Mouse (Mus musculus): ENCODE measurements around the gene Nprl3. TPM values are rescaled to one million over a fixed set of nuclear protein-coding genes. Genes with fewer than 3 reads are reported as not detected.

The Nprl3 gene
- polyA plus RNA-seq, 1 experiment from 2014 or later = 28.1 TPM

- DNase-seq (ENCODE audit: low spot score) = no peak
- no peak overlapping the region for H3K9ac ChIP-seq (ENCODE audit: low read length)
- H3K27ac ChIP-seq (ENCODE audit: low read depth, low read length) = no peak overlapping the region
- 95% methylated on average over 10 of the region's 10 CpGs for WGBS
- H3K4me1 ChIP-seq (ENCODE audit: control insufficient read depth, insufficient read depth, low read length) = no peaks in the 10 kb centered on the region
- H3K4me3 ChIP-seq (ENCODE audit: low read depth, low read length) = no peak overlapping the region
- H3K9me3 ChIP-seq (replicated peaks; ENCODE audit: control insufficient read depth, low read length) = no peaks in the 10 kb centered on the region
- H3K27me3 ChIP-seq (replicated peaks; ENCODE audit: control insufficient read depth, insufficient read depth, low read length) = no peaks in the 10 kb centered on the region
- no peaks in the 10 kb centered on the region for H3K36me3 ChIP-seq (ENCODE audit: control insufficient read depth, insufficient read depth, low read length)
- ATAC-seq = no peak
- H3K4me2 ChIP-seq (ENCODE audit: low read length) = no peak overlapping the region
Measured at GRCm38 (mm10) chr11:32193156-32193555, 74.4 kb downstream of the Nprl3 start.

GRCm38 (mm10) chr11:32190603-32191110 lies 76.8 kb downstream of the Nprl3 start:
- H3K27ac ChIP-seq (ENCODE audit: low read depth, low read length) = no peak overlapping the region
- H3K27me3 ChIP-seq (replicated peaks; ENCODE audit: control insufficient read depth, insufficient read depth, low read length) = no peaks in the 10 kb centered on the region
- no peak for ATAC-seq
- H3K4me2 ChIP-seq (ENCODE audit: low read length) = no peak overlapping the region
- H3K9ac ChIP-seq (ENCODE audit: low read length) = no peak overlapping the region
- H3K4me3 ChIP-seq (ENCODE audit: low read depth, low read length) = no peak overlapping the region
- 78% methylated on average over 13 of the region's 13 CpGs for WGBS
- H3K36me3 ChIP-seq (ENCODE audit: control insufficient read depth, insufficient read depth, low read length) = no peaks in the 10 kb centered on the region
- DNase-seq (ENCODE audit: low spot score) = no peak
- no peaks in the 10 kb centered on the region for H3K9me3 ChIP-seq (replicated peaks; ENCODE audit: control insufficient read depth, low read length)
- H3K4me1 ChIP-seq (ENCODE audit: control insufficient read depth, insufficient read depth, low read length) = no peaks in the 10 kb centered on the region

GRCm38 (mm10) chr11:32190119-32190518 lies 77.4 kb downstream of the Nprl3 start:
- Histone ChIP-seq H3K4me1 (ENCODE audit: control insufficient read depth, insufficient read depth, low read length) (no peaks in the 10 kb centered on the region), H3K27me3 (replicated peaks; ENCODE audit: control insufficient read depth, insufficient read depth, low read length) (no peaks in the 10 kb centered on the region), H3K9me3 (replicated peaks; ENCODE audit: control insufficient read depth, low read length) (no peaks in the 10 kb centered on the region), H3K4me3 (ENCODE audit: low read depth, low read length) (no peak overlapping the region), H3K36me3 (ENCODE audit: control insufficient read depth, insufficient read depth, low read length) (no peaks in the 10 kb centered on the region), H3K9ac (ENCODE audit: low read length) (no peak overlapping the region), H3K4me2 (ENCODE audit: low read length) (no peak overlapping the region), H3K27ac (ENCODE audit: low read depth, low read length) (no peak overlapping the region)
- ATAC-seq (no peak), DNase-seq (ENCODE audit: low spot score) (no peak)
- 76% methylated on average over 9 of the region's 9 CpGs for WGBS

GRCm38 (mm10) chr11:32189434-32189833 lies 78.1 kb downstream of the Nprl3 start:
- 69% methylated on average over 5 of the region's 5 CpGs for WGBS
- H3K9me3 ChIP-seq (replicated peaks; ENCODE audit: control insufficient read depth, low read length) = no peaks in the 10 kb centered on the region

GRCm38 (mm10) chr11:32188881-32189280 lies 78.6 kb downstream of the Nprl3 start:
- Histone ChIP-seq H3K27ac (ENCODE audit: low read depth, low read length) (no peak overlapping the region), H3K4me3 (ENCODE audit: low read depth, low read length) (no peak overlapping the region), H3K9me3 (replicated peaks; ENCODE audit: control insufficient read depth, low read length) (no peaks in the 10 kb centered on the region), H3K4me1 (ENCODE audit: control insufficient read depth, insufficient read depth, low read length) (no peaks in the 10 kb centered on the region), H3K36me3 (ENCODE audit: control insufficient read depth, insufficient read depth, low read length) (no peaks in the 10 kb centered on the region), H3K4me2 (ENCODE audit: low read length) (no peak overlapping the region), H3K27me3 (replicated peaks; ENCODE audit: control insufficient read depth, insufficient read depth, low read length) (no peaks in the 10 kb centered on the region), H3K9ac (ENCODE audit: low read length) (no peak overlapping the region)
- ATAC-seq = no peak
- no peak for DNase-seq (ENCODE audit: low spot score)
- 79% methylated on average over 12 of the region's 12 CpGs for WGBS

More at GRCm38 (mm10) chr11:32189434-32189833, 78.1 kb downstream of the Nprl3 start:
- no peak overlapping the region for H3K4me2 ChIP-seq (ENCODE audit: low read length)
- no peak overlapping the region for H3K27ac ChIP-seq (ENCODE audit: low read depth, low read length)
- ATAC-seq = no peak
- no peak overlapping the region for H3K9ac ChIP-seq (ENCODE audit: low read length)
- H3K4me3 ChIP-seq (ENCODE audit: low read depth, low read length) = no peak overlapping the region
- H3K4me1 ChIP-seq (ENCODE audit: control insufficient read depth, insufficient read depth, low read length) = no peaks in the 10 kb centered on the region
- H3K27me3 ChIP-seq (replicated peaks; ENCODE audit: control insufficient read depth, insufficient read depth, low read length) = no peaks in the 10 kb centered on the region
- DNase-seq (ENCODE audit: low spot score) = no peak
- no peaks in the 10 kb centered on the region for H3K36me3 ChIP-seq (ENCODE audit: control insufficient read depth, insufficient read depth, low read length)

- WGBS = 87% methylated on average over 4 of the region's 4 CpGs
- no peaks in the 10 kb centered on the region for H3K36me3 ChIP-seq (ENCODE audit: control insufficient read depth, insufficient read depth, low read length)
- H3K27me3 ChIP-seq (replicated peaks; ENCODE audit: control insufficient read depth, insufficient read depth, low read length) = no peaks in the 10 kb centered on the region
- H3K9ac ChIP-seq (ENCODE audit: low read length) = no peak overlapping the region
- no peaks in the 10 kb centered on the region for H3K9me3 ChIP-seq (replicated peaks; ENCODE audit: control insufficient read depth, low read length)
- no peak overlapping the region for H3K27ac ChIP-seq (ENCODE audit: low read depth, low read length)
- no peak overlapping the region for H3K4me3 ChIP-seq (ENCODE audit: low read depth, low read length)
- H3K4me1 ChIP-seq (ENCODE audit: control insufficient read depth, insufficient read depth, low read length) = no peaks in the 10 kb centered on the region
- DNase-seq (ENCODE audit: low spot score) = no peak
- H3K4me2 ChIP-seq (ENCODE audit: low read length) = no peak overlapping the region
- no peak for ATAC-seq
Measured at GRCm38 (mm10) chr11:32187256-32187655, 80.3 kb downstream of the Nprl3 start.

- Histone ChIP-seq H3K27me3 (replicated peaks; ENCODE audit: control insufficient read depth, insufficient read depth, low read length) (no peaks in the 10 kb centered on the region), H3K4me1 (ENCODE audit: control insufficient read depth, insufficient read depth, low read length) (no peaks in the 10 kb centered on the region), H3K4me3 (ENCODE audit: low read depth, low read length) (no peak overlapping the region), H3K9ac (ENCODE audit: low read length) (no peak overlapping the region), H3K9me3 (replicated peaks; ENCODE audit: control insufficient read depth, low read length) (no peaks in the 10 kb centered on the region), H3K27ac (ENCODE audit: low read depth, low read length) (no peak overlapping the region), H3K4me2 (ENCODE audit: low read length) (no peak overlapping the region), H3K36me3 (ENCODE audit: control insufficient read depth, insufficient read depth, low read length) (no peaks in the 10 kb centered on the region)
- ATAC-seq (no peak), DNase-seq (ENCODE audit: low spot score) (no peak)
- WGBS = 78% methylated on average over 3 of the region's 3 CpGs
Measured at GRCm38 (mm10) chr11:32186031-32186430, 81.5 kb downstream of the Nprl3 start.

- H3K4me3 ChIP-seq (ENCODE audit: low read depth, low read length) = no peak overlapping the region
- H3K27me3 ChIP-seq (replicated peaks; ENCODE audit: control insufficient read depth, insufficient read depth, low read length) = no peaks in the 10 kb centered on the region
- ATAC-seq (no peak), DNase-seq (ENCODE audit: low spot score) (no peak)
- H3K9me3 ChIP-seq (replicated peaks; ENCODE audit: control insufficient read depth, low read length) = no peaks in the 10 kb centered on the region
- no peaks in the 10 kb centered on the region for H3K4me1 ChIP-seq (ENCODE audit: control insufficient read depth, insufficient read depth, low read length)
- no peak overlapping the region for H3K27ac ChIP-seq (ENCODE audit: low read depth, low read length)
- no peaks in the 10 kb centered on the region for H3K36me3 ChIP-seq (ENCODE audit: control insufficient read depth, insufficient read depth, low read length)
- H3K4me2 ChIP-seq (ENCODE audit: low read length) = no peak overlapping the region
- 87% methylated on average over 8 of the region's 8 CpGs for WGBS
- no peak overlapping the region for H3K9ac ChIP-seq (ENCODE audit: low read length)
Measured at GRCm38 (mm10) chr11:32184469-32184868, 83.0 kb downstream of the Nprl3 start.

GRCm38 (mm10) chr11:32181973-32182868 lies 85.3 kb downstream of the Nprl3 start:
- H3K27ac ChIP-seq (ENCODE audit: low read depth, low read length) = no peak overlapping the region
- H3K9ac ChIP-seq (ENCODE audit: low read length) = peak overlapping the region; percentile 2; the same call in 1 of the 2 replicates
- ATAC-seq = peak; percentile 84
- H3K27me3 ChIP-seq (replicated peaks; ENCODE audit: control insufficient read depth, insufficient read depth, low read length) = no peaks in the 10 kb centered on the region
- DNase-seq (ENCODE audit: low spot score) = peak; percentile 94
- H3K4me1 ChIP-seq (ENCODE audit: control insufficient read depth, insufficient read depth, low read length) = no peaks in the 10 kb centered on the region
- H3K4me2 ChIP-seq (ENCODE audit: low read length) = no peak overlapping the region
- no peak overlapping the region for H3K4me3 ChIP-seq (ENCODE audit: low read depth, low read length)
- 47% methylated on average over 24 of the region's 25 CpGs for WGBS
- no peaks in the 10 kb centered on the region for H3K36me3 ChIP-seq (ENCODE audit: control insufficient read depth, insufficient read depth, low read length)
- no peaks in the 10 kb centered on the region for H3K9me3 ChIP-seq (replicated peaks; ENCODE audit: control insufficient read depth, low read length)

Measured in forebrain, embryonic 14.5 days (tissue).